Mouse (Mus musculus) small intestine, adult 2 months (tissue): Measurements from ENCODE around the gene A2ml1.

Experiments
- CTCF ChIP-seq: fragments of 200-500 bp; IDR thresholded peaks from 2 replicates; pipeline ENCODE4 v1.5.1; 2012; ENCODE audit warnings: low read depth, mild to moderate bottlenecking, control low read depth, inconsistent platforms, low read length, moderate library complexity, mixed read lengths; ENCODE audit not compliant: insufficient replicate concordance, insufficient read length; ENCODE audit errors: extremely low read depth
- POLR2A ChIP-seq: fragments of 200-500 bp; IDR thresholded peaks from 2 replicates; pipeline ENCODE4 v1.6.1; 2012; ENCODE audit warnings: low read depth, mild to moderate bottlenecking, control low read depth, inconsistent platforms, low read length, moderate library complexity

- no peak for TF ChIP-seq CTCF
- no peak for TF ChIP-seq POLR2A
These were observed 89.5 kb downstream of the A2ml1 start for GRCm38 (mm10) chr6:128491916-128492315.
